Mouse (Mus musculus) kidney, postnatal 0 days (tissue): ENCODE results near the gene Tom1l1. TPM values are rescaled to one million over a fixed set of nuclear protein-coding genes. Genes with fewer than 3 reads are reported as not detected.

Experiments used
- ATAC-seq: fragments of 200-750 bp; cut with Nextera tagmentation; replicated peaks from 2 replicates; pipeline ENCODE4 v1.8.0; 2017; ENCODE audit warnings: low read depth, moderate number of reproducible peaks, moderate TSS enrichment, moderate library complexity; ENCODE audit not compliant: low FRiP score
- DNase-seq: peaks from one replicate; pipeline ENCODE4 v3.0.0-alpha.2; 2016; ENCODE audit warnings: low spot score
- H3K27ac ChIP-seq: fragments of 300-500 bp; sonication (generic); 2 replicates; pipeline ENCODE4 v1.5.1; 2014; ENCODE audit warnings: mild to moderate bottlenecking
- H3K27me3 ChIP-seq: fragments of 300-500 bp; sonication (generic); 2 replicates; pipeline ENCODE4 v1.6.1; 2014; ENCODE audit warnings: low read length, mixed read lengths; ENCODE audit not compliant: insufficient read depth
- H3K36me3 ChIP-seq: fragments of 300-500 bp; sonication (generic); 2 replicates; pipeline ENCODE4 v1.6.1; 2014; ENCODE audit warnings: low read length, mixed read lengths; ENCODE audit not compliant: insufficient read depth
- H3K4me1 ChIP-seq: fragments of 300-500 bp; sonication (generic); replicated peaks from 2 replicates; pipeline ENCODE4 v1.6.1; 2014; ENCODE audit warnings: antibody characterized with exemption, low read length, mixed read lengths; ENCODE audit not compliant: insufficient read depth
- H3K4me2 ChIP-seq: fragments of 300-500 bp; sonication (generic); 2 replicates; pipeline ENCODE4 v1.6.1; 2014; ENCODE audit warnings: mild to moderate bottlenecking, low read length, moderate library complexity, mixed read lengths
- H3K4me3 ChIP-seq: fragments of 300-500 bp; sonication (generic); replicated peaks from 2 replicates; pipeline ENCODE4 v1.5.1; 2014; ENCODE audit warnings: low read depth, low read length
- H3K9ac ChIP-seq: fragments of 300-500 bp; sonication (generic); 2 replicates; pipeline ENCODE4 v1.6.1; 2014; ENCODE audit warnings: low read depth, low read length
- H3K9me3 ChIP-seq: fragments of 300-500 bp; sonication (generic); replicated peaks from 2 replicates; pipeline ENCODE4 v1.6.1; 2016; ENCODE audit warnings: low read length, inconsistent platforms, mixed read lengths
- CTCF ChIP-seq: IDR thresholded peaks from 2 replicates; pipeline ENCODE4 v1.5.1; 2016; ENCODE audit warnings: antibody characterized with exemption, low read depth, mild to moderate bottlenecking, moderate library complexity
- WGBS: fragments of 180-500 bp; shearing (Covaris S2); extraction: QIAGEN DNeasy Blood & Tissue Kit; methylation state at CpG from one replicate; pipeline ENCODE4 v1.1.7; 2014; 5-methylcytosine and 5-hydroxymethylcytosine counted together
- polyA plus RNA-seq: library from polyadenylated mRNA; unstranded; fragments of >200 nt; fragmentation: Nextera tagmentation; extraction: Ambion mirVana; gene quantifications from 2 replicates; pipeline ENCODE4 v1.2.1, GENCODE M21; 2015

Tom1l1 gene
- polyA plus RNA-seq, result 32.8 and 35.4 TPM in 2 replicates

DNA sequence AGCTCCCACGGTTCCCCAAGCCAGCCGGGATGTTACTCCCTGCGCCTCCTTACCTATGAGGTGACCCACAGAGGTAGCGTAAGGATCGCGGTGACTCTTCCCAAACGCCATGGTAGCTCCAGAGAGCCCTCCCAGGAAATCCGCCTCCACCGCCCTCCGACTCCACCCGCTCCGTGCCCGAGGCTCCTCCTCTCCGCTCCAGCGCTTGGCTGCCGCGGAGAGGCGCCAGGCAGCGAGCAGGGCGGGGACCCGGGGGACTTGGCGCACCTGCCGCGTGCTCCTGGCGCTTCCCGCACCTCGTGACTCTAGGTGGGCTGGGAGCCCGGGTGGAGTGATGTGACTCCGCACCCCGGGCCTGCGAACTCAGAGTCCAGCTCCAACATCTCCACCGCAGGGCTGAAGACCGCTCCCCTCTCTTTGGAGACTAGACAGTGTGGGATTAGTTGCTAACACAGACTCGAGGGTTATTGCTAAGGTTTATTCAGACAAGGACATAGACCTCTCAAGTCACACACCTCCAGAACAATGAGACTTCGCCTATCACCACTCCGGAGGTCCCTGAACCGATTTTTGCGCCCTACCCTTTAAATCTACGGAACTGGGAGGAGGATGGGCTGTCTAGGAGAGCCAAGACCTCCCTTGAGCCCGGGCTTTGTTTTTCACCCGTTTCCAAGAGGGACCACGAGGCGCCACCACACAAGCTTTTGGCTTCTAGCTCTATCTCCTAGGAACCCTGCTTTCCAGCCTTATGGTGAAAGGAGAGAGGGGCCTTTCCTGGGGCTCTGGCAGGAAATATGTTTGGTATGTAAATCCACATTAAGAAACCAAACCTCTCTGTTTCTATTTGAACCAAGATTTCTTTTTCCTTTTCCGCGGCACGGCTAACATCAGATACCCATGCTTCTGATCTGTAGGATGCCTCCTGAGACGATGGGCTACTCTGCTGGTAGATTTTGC, at the start of gene Tom1l1:
Gene Tom1l1, minus strand, starts transcription at position 907 of the 957 bp plus-strand sequence.
- H3K36me3 ChIP-seq, result no peaks in the 10 kb centered on the region
- ATAC-seq (peak; percentile 91), DNase-seq (peak; percentile 77)
- H3K9ac ChIP-seq, result peak within 1 kb of the TSS; percentile 59
- no peaks in the 10 kb centered on the region for H3K9me3 ChIP-seq
- no peaks in the 10 kb centered on the region for H3K27me3 ChIP-seq
- TF ChIP-seq CTCF, result no peak
- 0 out of 2 replicates have a peak within 1 kb of the TSS, but pooled peaks have one; percentile 25 for H3K27ac ChIP-seq
- H3K4me3 ChIP-seq, result peak within 1 kb of the TSS; percentile 65
- 0 out of 2 replicates have a peak, but pooled peaks cover 7% of the 10 kb centered on the region for H3K4me1 ChIP-seq
- H3K4me2 ChIP-seq, result peak within 1 kb of the TSS; percentile 85
- 6% methylated on average over 47 of the region's 47 CpGs for WGBS

DNA sequence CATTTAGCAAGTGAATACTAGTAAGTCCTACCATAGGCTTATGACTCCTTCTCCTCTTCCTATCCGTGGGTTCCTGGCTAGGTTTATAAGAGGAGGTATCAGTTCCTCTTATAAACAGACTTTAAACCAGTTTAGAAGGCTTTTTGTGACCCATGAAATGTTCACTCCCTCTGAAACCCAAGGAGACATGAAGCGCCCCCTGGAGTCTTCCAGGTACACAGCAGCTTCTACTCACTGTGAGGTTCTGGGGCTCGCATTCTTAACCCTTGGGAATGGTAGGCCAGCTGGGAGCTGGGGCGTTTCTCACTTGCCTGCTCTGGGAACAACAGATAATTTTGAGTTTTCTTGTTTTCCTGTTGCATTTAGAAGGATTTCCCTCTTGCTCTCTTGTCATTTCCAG, 45.4 kb upstream of the Tom1l1 start:
- no peak overlapping the region for H3K4me3 ChIP-seq
- H3K9me3 ChIP-seq, result no peaks in the 10 kb centered on the region
- 60% methylated on average over 4 of the region's 4 CpGs for WGBS
- H3K27ac ChIP-seq, result no peak overlapping the region
- no peak for ATAC-seq
- no peak; the same call in 1 of the 2 replicates for TF ChIP-seq CTCF
- no peaks in the 10 kb centered on the region for H3K36me3 ChIP-seq
- DNase-seq, result peak; percentile 12
- H3K27me3 ChIP-seq, result no peaks in the 10 kb centered on the region
- no peaks in the 10 kb centered on the region for H3K4me1 ChIP-seq
- no peak overlapping the region for H3K9ac ChIP-seq
- H3K4me2 ChIP-seq, result no peak overlapping the region

DNA sequence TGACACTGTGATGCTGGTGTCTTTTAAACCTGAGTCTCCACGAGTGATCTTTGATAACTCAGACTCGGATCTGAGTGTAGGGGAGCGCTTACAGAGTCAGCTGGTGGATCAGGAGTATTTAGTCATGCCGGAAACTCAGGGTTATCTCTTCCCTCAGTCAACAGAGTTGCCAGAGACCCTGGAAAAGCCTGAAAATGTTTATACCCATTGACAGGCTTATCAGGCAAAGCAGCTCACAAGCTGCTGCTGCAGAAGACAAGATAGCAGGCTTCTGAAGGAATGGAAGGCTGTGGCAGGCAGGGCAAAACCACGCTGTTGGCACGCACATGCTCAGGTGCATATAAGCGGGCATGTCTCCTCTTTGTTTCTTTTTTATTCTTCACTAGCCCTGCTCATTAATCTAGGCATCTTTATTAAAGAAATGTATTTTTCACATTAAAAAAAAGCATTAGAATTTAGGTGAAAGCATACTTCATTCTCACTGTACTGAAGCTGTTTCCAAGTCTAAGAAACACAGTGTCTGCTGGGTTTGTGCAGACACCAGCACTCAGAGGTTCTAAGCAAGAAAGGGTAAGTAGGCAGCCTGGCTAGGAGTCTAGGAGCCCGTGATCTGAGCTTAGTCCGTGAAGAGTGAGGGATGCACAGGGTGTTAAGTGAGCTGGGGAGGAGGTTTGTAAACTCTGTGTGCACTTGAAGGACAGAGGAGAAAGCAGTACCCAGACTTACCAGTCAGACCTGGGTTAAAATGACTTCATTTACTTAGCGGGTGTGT, 39.4 kb upstream of the Tom1l1 start:
- Histone ChIP-seq H3K4me3 (no peak overlapping the region), H3K36me3 (no peaks in the 10 kb centered on the region), H3K4me2 (no peak overlapping the region), H3K4me1 (no peaks in the 10 kb centered on the region), H3K9me3 (no peaks in the 10 kb centered on the region), H3K27me3 (no peaks in the 10 kb centered on the region), H3K9ac (no peak overlapping the region), H3K27ac (no peak overlapping the region)
- DNase-seq, result no peak
- ATAC-seq, result no peak
- 76% methylated on average over 10 of the region's 10 CpGs for WGBS
- no peak for TF ChIP-seq CTCF

DNA sequence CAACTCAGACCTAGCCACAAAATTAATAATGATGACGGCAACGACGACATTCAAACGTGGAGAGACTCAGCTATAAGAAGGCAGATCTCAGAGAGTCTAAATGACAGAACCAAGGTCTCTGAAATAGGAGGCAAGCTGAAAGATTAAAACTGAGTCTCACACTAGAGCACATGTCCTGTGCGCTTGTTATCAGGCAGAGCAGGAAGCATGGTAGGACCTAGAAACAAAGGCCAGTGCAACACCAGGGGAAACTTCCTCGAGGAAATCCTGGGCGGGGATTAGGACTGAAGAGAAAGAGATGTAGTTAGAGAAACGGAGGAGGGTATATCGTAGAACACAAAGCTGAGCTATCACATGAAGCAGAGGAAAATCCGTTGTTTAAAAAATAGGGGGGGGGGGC, 38.6 kb upstream of the Tom1l1 start:
- Histone ChIP-seq H3K27me3 (no peaks in the 10 kb centered on the region), H3K9me3 (no peaks in the 10 kb centered on the region), H3K9ac (no peak overlapping the region), H3K4me2 (no peak overlapping the region), H3K36me3 (no peaks in the 10 kb centered on the region), H3K4me1 (no peaks in the 10 kb centered on the region), H3K27ac (no peak overlapping the region), H3K4me3 (no peak overlapping the region)
- peak; percentile 4 for DNase-seq
- no peak for ATAC-seq
- no peak for TF ChIP-seq CTCF
- WGBS, result 76% methylated on average over 10 of the region's 10 CpGs

DNA sequence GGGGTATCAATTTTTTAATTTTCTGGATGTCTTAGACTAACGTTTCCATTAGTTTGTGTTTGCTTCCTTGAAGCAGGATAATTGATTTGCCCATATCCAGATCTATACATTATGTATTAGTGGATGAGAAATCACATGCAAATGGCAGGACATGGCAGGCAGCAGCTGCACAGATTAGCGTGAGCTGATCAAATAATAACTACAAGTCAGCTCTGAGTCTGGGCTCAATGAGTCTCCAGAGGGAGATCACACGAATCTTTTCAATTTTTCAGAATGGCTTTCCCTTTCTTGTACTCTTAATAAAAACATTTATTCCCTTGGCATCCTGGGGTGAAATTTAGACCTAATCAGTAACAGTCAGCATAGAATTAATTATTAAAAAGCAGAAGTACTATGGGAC, 34.1 kb upstream of the Tom1l1 start:
- 82% methylated on average over 3 of the region's 3 CpGs for WGBS
- ATAC-seq (no peak), DNase-seq (no peak)
- Histone ChIP-seq H3K4me1 (no peaks in the 10 kb centered on the region), H3K4me2 (no peak overlapping the region), H3K36me3 (no peaks in the 10 kb centered on the region), H3K9me3 (no peaks in the 10 kb centered on the region), H3K27me3 (no peaks in the 10 kb centered on the region), H3K27ac (no peak overlapping the region), H3K9ac (no peak overlapping the region), H3K4me3 (no peak overlapping the region)
- TF ChIP-seq CTCF, result no peak

DNA sequence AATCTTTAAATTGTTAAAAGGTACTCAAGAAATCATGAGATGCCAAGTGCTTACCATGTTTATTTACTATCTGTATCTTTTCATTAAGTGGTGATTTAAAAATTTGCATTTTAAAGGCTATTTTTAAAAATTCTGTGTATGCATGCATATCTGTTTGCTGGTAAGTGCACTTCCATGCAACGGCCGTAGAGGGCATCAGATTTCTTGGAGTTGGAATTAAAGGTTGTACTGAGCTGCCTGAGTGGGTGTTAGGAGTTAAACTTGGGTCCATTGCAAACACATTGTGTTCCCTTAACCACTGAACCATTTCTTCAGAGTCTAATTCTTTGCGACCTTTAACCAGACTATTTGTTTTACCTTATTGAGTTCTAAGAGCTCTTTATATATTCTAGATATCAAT, 29.6 kb upstream of the Tom1l1 start:
- 90% methylated on average over 3 of the region's 3 CpGs for WGBS
- Histone ChIP-seq H3K4me1 (no peaks in the 10 kb centered on the region), H3K27me3 (no peaks in the 10 kb centered on the region), H3K4me3 (no peak overlapping the region), H3K9ac (no peak overlapping the region), H3K27ac (no peak overlapping the region), H3K36me3 (no peaks in the 10 kb centered on the region), H3K4me2 (no peak overlapping the region), H3K9me3 (no peaks in the 10 kb centered on the region)
- DNase-seq, result no peak
- no peak for ATAC-seq
- TF ChIP-seq CTCF, result no peak
